Mouse (Mus musculus) spleen, adult 2 months (tissue): ENCODE measurements around the gene Zdhhc7. TPM values are rescaled to one million over a fixed set of nuclear protein-coding genes. Genes with fewer than 3 reads are reported as not detected.
A peak's percentile ranks its signal among the peaks of the same experiment; 100 is the strongest.

Experiments used
- DNase-seq, 2 experiments: peaks; one replicate each; pipeline versions ENCODE4 v3.0.0 to v3.0.0-alpha.2; 2012 to 2021; ENCODE audit warnings: low spot score in 2 of 2, low read depth in 1 of 2
- H3K27ac ChIP-seq: fragments of 200-500 bp; 2 replicates; pipeline ENCODE4 v1.5.1; 2012; ENCODE audit warnings: low read length, inconsistent platforms; ENCODE audit not compliant: insufficient read depth
- H3K27me3 ChIP-seq: fragments of 200-500 bp; 2 replicates; pipeline ENCODE4 v1.6.1; 2012; ENCODE audit warnings: mild to moderate bottlenecking, moderate library complexity, low read length, inconsistent platforms; ENCODE audit not compliant: control insufficient read depth, insufficient read depth
- H3K36me3 ChIP-seq: fragments of 200-500 bp; 2 replicates; pipeline ENCODE4 v1.6.1; 2012; ENCODE audit warnings: mild to moderate bottlenecking, low read length, inconsistent platforms; ENCODE audit not compliant: control insufficient read depth, insufficient read depth
- H3K4me1 ChIP-seq: fragments of 200-500 bp; 2 replicates; pipeline ENCODE4 v1.6.1; 2011; ENCODE audit warnings: inconsistent platforms; ENCODE audit not compliant: control insufficient read depth, insufficient read depth, insufficient read length
- H3K4me3 ChIP-seq: fragments of 200-500 bp; 2 replicates; pipeline ENCODE4 v1.5.1; 2011; ENCODE audit warnings: mild to moderate bottlenecking, inconsistent platforms; ENCODE audit not compliant: insufficient read depth, insufficient read length; ENCODE audit errors: extremely low read depth
- CTCF ChIP-seq: fragments of 200-500 bp; IDR thresholded peaks from 2 replicates; pipeline ENCODE4 v1.5.1; 2011; ENCODE audit warnings: mild to moderate bottlenecking, inconsistent platforms; ENCODE audit not compliant: insufficient read depth, insufficient read length, insufficient replicate concordance; ENCODE audit errors: extremely low read depth
- POLR2A ChIP-seq: fragments of 200-500 bp; IDR thresholded peaks from 2 replicates; pipeline ENCODE4 v1.6.1; 2011; ENCODE audit warnings: low read depth, low read length, inconsistent platforms
- whole genome bisulfite sequencing: fragments of 180-500 bp; shearing (Covaris S2); methylation state at CpG from one replicate; pipeline ENCODE4 v1.1.7; 2018; 5-methylcytosine and 5-hydroxymethylcytosine counted together
- polyA plus RNA-seq: library from polyadenylated mRNA; depleted of rRNA; stranded (reverse); fragments of >200 nt; gene quantifications from 2 replicates; pipeline ENCODE4 v1.2.3, GENCODE M21; 2012

The Zdhhc7 gene
- polyA plus RNA-seq, 1 experiment = 45.8 TPM

DNA sequence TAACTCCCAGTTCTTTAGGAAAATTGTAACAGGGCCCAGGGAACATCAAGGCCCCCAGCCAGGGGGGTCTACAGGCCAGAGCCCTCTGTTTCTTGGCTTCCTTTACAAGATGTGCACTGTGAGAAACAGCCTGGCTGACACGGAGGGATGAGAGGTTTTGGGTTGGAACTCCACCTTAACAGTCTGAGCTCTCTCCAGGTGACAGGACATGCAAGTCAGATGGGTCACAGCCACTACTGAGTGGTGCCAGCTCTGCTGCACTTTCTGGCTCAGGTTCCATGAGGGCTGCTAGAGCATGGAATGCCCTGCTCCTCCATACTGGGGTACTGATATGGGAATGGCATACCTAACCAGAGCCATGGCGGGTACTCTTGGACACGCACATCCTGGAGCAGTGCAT lies 10.2 kb downstream of the Zdhhc7 start:
- H3K36me3 ChIP-seq = peaks cover 33% of the 10 kb centered on the region
- H3K27me3 ChIP-seq = no peaks in the 10 kb centered on the region
- DNase-seq = no peak
- WGBS = 90% methylated on average over 3 of the region's 3 CpGs
- no peaks in the 10 kb centered on the region for H3K4me1 ChIP-seq
- no peak overlapping the region for H3K27ac ChIP-seq
- H3K4me3 ChIP-seq = no peak overlapping the region
- TF ChIP-seq CTCF = no peak
- no peak for TF ChIP-seq POLR2A

DNA sequence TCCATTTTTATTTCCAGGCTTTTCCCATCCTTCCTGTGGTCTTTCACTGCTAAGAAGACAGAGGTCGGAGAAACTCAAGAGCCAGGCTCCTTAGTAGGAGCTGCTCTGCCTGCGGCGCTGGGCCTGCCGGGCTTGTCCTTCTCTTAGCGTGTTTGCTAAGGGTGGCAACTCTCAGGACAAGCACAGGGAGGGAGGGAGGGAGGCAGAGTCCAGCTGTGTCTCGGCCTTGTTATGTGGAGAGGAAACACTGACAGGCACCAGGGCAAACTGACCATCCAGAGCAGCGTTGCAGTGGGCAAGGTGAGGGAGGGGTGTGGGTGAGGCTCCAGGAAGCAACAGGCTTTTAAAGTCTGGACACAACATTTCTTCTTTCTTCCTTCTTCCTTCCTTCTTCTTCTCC lies 11.8 kb downstream of the Zdhhc7 start:
- H3K4me1 ChIP-seq = no peaks in the 10 kb centered on the region
- no peak for DNase-seq
- H3K4me3 ChIP-seq = no peak overlapping the region
- no peak for TF ChIP-seq CTCF
- no peak overlapping the region for H3K27ac ChIP-seq
- H3K36me3 ChIP-seq = peaks cover 48% of the 10 kb centered on the region
- no peaks in the 10 kb centered on the region for H3K27me3 ChIP-seq
- 93% methylated on average over 7 of the region's 7 CpGs for WGBS

DNA sequence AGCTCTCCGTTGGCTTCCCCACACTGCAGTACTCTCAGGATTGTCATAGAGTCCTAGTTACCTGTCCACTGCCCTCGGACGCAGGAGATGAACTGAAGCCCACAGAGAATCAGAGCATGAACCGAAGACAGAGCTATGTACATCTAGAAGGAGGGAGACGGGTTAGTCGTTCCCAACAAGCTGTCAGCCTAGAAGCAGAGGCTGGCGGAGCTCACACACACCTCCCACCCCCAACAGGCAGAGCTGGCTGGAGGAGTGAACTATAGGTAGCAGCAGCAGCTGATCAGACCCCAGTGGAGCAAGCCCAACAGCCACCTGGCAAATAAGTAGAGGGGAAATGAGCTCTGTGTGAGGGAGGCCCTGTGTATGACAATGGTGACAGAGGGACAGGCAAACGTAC lies 16.5 kb downstream of the Zdhhc7 start:
- Histone ChIP-seq H3K27me3 (no peaks in the 10 kb centered on the region), H3K4me3 (no peak overlapping the region), H3K36me3 (peaks cover 54% of the 10 kb centered on the region), H3K4me1 (no peaks in the 10 kb centered on the region; the same call in 1 of the 2 replicates), H3K27ac (no peak overlapping the region)
- TF ChIP-seq CTCF = no peak
- TF ChIP-seq POLR2A = no peak
- no peak for DNase-seq
- WGBS = 93% methylated on average over 8 of the region's 8 CpGs

DNA sequence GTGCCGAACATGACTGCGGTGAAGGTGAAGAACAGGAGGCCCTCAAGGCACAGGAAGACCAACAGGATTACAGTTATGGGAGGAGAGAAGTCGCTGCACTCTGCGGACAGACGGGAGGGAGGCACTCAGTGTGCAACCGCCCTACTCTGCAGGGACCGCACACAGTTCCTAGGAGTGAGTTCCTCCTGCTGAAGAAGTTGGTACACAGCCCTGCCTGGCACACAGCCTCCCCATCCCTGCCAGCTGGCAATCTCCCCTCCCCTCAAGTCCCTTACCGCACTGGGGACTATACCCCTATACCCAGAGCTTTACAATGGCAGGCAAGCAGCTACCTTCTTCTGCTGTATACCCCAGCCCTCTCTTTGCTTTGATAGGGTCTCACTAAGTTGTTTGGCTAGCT lies 18.0 kb downstream of the Zdhhc7 start:
- Histone ChIP-seq H3K36me3 (peaks cover 51% of the 10 kb centered on the region), H3K4me1 (no peaks in the 10 kb centered on the region; the same call in 1 of the 2 replicates), H3K27ac (no peak overlapping the region), H3K4me3 (no peak overlapping the region), H3K27me3 (no peaks in the 10 kb centered on the region)
- 91% methylated on average over 8 of the region's 8 CpGs for WGBS
- no peak for TF ChIP-seq POLR2A
- no peak for TF ChIP-seq CTCF
- DNase-seq = no peak

DNA sequence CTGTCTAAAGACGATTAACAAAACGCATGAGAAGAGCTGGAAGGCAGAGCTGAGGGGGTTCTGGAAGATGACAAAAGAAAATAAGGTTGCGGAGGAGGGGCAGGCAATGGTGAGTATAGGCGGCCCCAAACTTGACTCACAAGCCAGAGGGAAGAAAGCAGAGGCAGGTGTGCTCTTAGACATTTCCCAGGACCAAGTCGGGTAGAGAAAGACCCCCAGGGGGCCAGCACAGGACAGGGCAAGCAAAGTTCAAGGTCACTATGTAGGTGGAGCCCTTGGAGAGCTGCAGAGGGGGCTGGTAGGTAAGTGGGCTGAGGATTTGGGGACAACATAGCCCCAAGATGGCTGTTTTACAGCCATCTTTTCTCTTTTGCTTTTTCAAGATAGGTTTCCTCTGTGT lies 21.9 kb downstream of the Zdhhc7 start:
- Histone ChIP-seq H3K36me3 (peaks cover 18% of the 10 kb centered on the region), H3K4me1 (no peaks in the 10 kb centered on the region; the same call in 1 of the 2 replicates), H3K27ac (no peak overlapping the region), H3K27me3 (no peaks in the 10 kb centered on the region), H3K4me3 (no peak overlapping the region)
- WGBS = 88% methylated on average over 5 of the region's 5 CpGs
- DNase-seq = no peak
- TF ChIP-seq CTCF (no peak), POLR2A (no peak)

DNA sequence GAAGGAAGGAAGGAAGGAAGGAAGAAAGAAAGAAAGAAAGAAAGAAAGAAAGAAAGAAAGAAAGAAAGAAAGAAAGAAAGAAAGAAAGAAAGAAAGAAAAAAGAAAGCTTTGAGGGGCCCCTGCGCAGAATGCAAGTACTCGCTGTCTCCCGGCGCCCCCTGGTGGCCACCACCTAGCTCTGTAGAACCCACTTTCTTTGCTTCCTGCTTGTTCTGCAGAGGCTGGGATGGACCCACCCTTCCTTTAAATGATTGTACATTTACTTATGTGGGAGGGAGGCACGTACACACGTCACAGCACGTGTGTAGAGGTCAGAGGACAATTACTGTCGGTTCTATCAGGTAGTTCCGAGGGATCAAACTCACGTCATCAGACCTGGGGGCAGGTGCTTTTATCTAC lies 23.2 kb downstream of the Zdhhc7 start:
- H3K4me1 ChIP-seq = no peaks in the 10 kb centered on the region; the same call in 1 of the 2 replicates
- H3K27me3 ChIP-seq = no peaks in the 10 kb centered on the region
- DNase-seq = peak; percentile 28 to 67
- TF ChIP-seq POLR2A (no peak), CTCF (peak; percentile 90)
- WGBS = 16% methylated on average over 10 of the region's 10 CpGs
- H3K4me3 ChIP-seq = no peak overlapping the region
- peaks cover 16% of the 10 kb centered on the region for H3K36me3 ChIP-seq
- no peak overlapping the region for H3K27ac ChIP-seq

DNA sequence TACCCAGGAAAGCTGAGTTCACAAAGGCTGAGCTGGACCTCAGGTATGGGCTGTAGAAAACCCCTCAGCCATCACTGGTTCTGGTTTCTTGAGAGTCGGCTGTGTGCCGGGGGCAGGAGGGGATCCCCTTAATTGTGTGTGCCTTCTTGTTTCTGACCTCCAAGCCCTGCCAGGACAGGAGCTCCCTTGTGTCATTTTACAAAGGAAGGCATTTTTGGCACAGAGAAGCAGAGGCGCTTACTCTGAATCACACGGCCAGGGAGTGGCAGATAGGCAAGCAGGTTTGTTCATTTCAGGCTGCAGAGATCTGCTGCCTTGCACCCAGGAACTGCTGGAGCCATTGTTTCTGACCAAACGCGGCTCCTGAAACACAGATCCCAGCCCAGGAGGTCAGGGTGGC lies 25.9 kb downstream of the Zdhhc7 start:
- no peaks in the 10 kb centered on the region for H3K4me1 ChIP-seq
- no peak overlapping the region for H3K4me3 ChIP-seq
- no peak for DNase-seq
- no peaks in the 10 kb centered on the region for H3K27me3 ChIP-seq
- H3K36me3 ChIP-seq = no peaks in the 10 kb centered on the region
- 66% methylated on average over 6 of the region's 6 CpGs for WGBS
- H3K27ac ChIP-seq = no peak overlapping the region
- TF ChIP-seq POLR2A (no peak), CTCF (no peak)
